Mouse (Mus musculus): ENCODE data around the gene Tnfrsf9.

Tnfrsf9 gene

DNA sequence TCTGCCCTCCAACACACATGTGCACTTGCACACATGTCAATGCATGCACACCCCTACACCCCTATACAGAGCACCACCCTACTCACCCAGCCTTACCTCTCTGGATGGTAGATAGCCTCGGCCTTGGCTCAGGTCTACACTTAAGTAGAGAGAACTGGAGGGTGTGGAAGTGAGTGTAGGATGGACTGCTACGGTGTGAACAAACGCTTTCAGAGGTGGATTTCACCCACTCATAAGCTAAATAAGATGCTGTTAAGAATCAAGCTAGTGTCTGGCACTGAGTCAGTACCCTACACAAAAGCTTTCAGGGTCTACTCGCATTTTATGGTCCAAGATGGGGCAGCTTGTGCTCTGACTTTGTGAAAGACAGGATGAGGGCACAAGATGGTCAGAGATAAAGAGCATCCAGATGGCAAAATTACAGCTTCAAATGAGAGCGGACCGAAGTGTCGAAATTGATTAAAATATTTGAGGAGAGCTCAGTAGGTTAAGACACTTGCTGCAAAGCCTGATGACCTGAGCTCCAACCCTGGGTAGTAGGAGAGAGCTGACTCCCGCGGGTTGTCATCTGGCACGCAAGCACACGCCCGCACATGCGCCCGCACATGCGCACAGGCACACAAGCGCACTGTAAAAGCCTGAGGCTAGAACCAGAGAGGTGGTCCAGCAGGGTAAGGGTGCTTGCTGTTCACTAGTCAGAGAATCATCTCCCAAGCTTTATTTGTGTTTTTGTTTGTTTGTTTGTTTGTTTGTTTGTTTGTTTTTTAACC, 23.1 kb downstream of the Tnfrsf9 start:
- DNase-seq: peak; percentile 17

- no peak for DNase-seq
These were observed 23.7 kb downstream of the Tnfrsf9 start for GRCm38 (mm10) chr4:150938063-150938452.

DNA sequence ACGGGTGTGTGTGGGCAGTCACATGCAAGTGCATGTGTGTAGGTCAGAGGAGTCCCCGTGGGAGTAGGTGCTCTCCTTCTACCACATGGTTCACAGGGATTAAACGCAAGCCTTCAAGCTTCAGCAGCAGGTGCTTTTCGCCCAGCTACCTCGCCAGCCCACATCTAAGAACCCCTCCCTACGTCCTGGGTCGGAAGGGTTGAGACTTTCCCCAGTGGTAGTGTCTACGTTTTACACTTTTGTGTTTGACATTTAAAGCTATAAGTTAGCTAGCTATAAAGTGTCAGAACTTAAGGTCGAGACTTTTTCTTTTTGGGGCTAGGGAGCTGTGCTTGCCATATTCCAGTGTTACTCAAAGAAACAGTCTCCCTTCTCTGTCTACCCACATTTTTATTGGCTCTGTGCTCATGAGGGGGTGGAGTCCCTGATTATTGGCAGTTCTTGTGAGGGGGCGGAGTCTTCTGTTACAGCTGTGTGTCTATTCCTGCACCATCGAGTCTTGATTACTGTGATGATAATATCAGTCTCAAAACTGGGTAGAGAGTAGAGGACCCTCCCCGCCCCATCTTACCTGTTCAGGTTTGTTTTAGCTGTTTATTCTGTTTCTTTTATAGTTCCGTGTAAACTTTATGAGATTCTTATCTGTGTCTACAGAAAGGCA, 25.8 kb downstream of the Tnfrsf9 start:
- DNase-seq: no peak

GRCm38 (mm10) chr4:150944707-150945106, 30.3 kb downstream of the Tnfrsf9 start:
- DNase-seq: no peak

- DNase-seq: no peak
These were observed 36.6 kb downstream of the Tnfrsf9 start for GRCm38 (mm10) chr4:150950972-150951371.

- DNase-seq: peak; percentile 12
These were observed 42.2 kb downstream of the Tnfrsf9 start for GRCm38 (mm10) chr4:150956369-150957105.

DNA sequence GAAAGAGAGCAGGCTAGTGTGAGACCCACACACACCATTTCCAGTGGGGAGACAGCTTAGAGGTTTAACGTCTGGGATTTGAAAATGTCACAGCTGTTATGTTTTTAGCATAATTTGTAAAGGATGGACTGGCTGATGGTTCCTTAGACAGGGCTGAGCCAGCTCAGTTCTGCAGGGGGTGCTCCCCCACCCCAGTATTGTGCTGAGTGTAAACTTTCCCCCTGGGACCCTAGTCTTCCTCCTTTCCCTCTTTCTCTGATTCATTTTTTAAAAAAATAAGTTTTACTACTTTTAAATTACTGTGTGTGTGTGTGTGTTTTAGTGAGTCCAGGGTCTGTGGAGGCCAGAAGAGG, 42.7 kb downstream of the Tnfrsf9 start:
- no peak for DNase-seq

- no peak for DNase-seq
These were observed 44.2 kb downstream of the Tnfrsf9 start for GRCm38 (mm10) chr4:150958536-150958935.

- no peak for DNase-seq
These were observed 47.9 kb downstream of the Tnfrsf9 start for GRCm38 (mm10) chr4:150962231-150962630.

DNA sequence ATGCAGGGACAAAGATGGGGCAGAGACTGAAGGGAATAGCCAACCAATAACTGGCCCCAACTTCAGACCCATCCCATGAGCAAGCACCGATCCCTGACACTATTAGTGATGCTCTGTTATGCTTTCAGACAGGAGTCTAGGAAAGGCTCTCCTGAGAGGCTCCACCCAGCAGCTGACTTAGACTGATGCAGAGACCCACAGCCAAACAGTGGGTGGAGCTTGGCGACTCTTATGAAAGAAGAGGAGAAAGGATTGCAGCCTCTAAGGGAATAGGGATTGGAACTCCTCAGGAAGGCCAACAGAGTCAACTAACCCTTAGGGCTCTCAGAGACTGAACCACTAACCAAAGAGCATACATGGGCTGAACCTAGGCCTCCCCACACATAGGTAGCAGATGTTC, 49.3 kb downstream of the Tnfrsf9 start:
- DNase-seq: no peak

DNA sequence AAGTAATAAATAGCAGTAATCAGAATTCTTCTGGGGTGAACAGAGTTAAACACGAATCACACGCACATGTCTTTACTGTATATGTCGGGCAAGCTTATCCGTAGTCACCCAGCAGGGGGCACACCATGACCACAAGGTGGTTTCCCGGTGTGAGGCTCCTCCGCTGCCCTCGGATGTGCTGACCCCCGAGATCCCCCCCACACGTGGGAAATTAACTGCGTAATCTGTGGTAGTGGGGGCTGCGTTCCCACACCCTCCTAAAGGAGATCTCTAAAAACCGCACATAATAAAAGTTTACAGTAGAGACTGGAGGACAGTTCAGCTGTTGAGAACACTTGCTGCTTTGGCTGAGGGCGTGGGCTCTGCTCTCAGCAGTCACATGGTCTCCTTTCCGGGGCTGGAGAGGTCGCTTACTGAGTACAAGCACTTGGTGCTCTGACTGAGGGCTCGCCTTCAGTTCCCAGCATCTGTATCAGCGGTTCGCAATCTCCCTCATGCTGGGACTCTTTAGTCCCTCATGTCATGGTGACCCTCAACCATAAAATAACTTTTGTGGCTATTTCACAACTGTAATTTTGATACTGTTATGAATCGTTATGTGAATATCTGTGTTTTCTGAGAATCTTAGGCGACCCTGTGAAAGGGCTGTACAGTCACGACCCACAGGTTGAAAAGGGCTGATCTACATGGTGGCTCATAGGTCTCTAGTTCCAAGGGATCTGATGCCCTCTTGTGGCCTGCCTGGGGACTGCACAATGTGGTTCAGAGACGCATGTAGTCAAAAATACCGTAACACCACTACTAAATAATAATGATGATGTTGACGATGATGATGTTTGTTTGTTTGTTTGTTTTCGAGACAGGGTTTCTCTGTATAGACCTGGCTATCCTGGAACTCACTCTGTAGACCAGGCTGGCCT, 50.5 kb downstream of the Tnfrsf9 start:
- peak; percentile 78 for DNase-seq

- no peak for DNase-seq
These were observed 51.2 kb downstream of the Tnfrsf9 start for GRCm38 (mm10) chr4:150965555-150965951.

DNA sequence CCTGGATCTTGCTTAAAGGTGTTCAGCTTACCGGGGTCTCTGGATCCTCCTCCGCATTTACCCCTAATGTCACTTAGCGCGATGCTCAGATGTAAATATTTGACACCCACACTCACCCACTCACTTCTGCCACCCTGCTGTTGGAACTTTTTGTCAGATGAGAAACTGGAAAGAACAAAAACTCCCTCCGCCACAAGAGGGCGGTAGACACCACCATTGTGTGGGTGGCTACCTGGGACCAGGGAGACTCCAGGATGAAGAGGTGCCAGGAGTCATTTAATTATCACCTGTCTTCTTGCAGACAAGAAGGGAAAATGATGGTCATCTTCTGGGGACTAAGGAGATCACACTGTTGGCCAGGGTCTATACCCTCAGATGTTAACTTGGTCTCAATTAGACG, 52.2 kb downstream of the Tnfrsf9 start:
- peak; percentile 73 for DNase-seq

GRCm38 (mm10) chr4:150968956-150969355, 54.6 kb downstream of the Tnfrsf9 start:
- no peak for DNase-seq

DNA sequence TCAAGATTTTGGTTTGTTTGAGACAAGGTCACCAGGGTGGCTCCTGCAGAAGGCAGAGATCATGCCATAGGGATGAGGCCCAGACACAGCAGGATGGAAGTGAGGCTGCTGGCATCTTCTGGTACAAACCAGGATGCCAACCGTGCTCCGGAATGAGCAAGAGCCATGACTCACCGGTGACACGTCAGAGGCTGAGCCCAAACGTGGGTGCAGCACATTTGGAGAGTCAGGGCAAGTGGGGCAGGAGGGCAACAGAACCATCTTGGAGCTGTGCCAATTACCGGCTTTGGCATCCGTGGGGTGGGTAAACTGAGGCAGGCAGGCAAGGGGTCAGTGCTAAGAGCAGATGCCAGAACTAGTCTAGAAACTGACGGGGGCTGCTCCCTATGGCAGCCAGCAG, 58.9 kb downstream of the Tnfrsf9 start:
- DNase-seq: no peak

GRCm38 (mm10) chr4:150975145-150975544, 60.8 kb downstream of the Tnfrsf9 start:
- DNase-seq: no peak

DNA sequence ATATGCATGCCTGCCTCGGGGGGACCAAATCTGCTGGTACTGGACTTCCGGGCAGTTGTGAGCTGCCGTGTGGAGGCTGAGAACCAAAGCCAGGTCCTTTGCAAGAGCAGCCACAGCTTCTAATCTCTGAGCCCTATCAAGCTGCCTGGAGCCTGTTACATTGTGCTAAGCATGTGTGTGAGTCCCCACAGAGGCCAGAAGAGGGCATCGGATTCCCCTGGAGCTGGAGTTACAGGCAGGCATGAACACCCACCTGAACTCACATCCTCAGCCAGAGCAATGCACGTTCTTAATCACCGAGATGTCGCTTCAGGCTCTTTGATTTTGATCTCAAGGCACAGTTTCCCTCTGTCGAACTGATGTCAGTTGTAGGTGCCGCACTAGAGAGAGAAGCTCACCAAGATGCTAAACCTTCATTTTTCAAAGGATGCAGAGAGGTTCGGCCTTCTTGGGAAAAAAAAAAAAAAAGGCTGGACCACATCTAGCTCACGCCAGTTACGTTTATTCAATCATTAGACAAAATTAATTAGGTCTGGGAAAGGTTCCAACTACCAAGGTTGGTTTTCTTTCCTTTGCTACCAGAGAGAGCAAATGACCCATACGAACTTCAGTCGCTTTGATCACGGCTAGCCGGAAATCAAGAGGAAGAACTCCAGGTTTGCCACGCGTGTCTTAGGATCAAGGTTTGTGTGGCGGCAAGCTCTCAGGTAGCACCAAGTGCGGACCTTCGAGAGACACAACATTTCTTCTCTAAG, 64.0 kb downstream of the Tnfrsf9 start:
- DNase-seq: no peak

- no peak for DNase-seq
These were observed 65.1 kb downstream of the Tnfrsf9 start for GRCm38 (mm10) chr4:150979455-150979854.

DNA sequence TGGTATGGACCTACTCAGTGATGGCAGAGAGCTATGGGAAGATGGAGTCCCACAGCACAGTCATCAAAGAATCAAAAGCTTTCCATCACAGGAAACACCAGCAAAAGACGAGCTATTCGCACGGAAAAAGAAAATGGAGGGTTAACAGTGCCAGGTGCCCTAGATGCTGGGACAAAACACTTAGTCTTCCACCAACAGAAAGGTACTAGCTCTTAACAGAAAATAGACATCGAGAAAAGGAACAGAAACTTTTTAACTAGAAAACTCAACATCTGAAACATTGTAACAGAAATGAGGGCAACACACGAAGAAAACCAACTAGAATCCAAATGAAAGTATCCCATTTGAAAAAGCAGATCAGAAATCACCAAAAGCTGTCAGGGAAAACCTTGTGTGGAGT, 65.8 kb downstream of the Tnfrsf9 start:
- no peak for DNase-seq

DNA sequence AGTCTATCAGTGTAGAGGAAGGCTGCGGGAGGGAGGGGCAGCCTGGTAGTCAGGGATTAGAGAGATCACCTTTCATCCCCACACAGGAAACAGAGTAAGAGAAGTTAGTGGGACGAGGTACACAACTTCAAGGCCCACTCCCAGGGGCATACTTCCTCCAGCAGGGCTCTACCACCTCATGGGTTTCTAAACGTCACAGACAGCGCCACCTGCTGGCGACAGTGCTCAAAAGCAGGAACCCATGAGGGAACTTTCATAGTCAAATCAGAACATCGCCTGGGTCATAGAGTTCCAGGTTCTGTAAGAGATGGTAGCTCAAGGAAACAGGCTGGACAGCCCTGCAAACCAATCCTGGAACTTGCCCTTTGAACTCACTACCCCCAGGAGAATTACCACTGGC, 75.8 kb downstream of the Tnfrsf9 start:
- peak; percentile 53 for DNase-seq

Measured in embryo, embryonic 11 days (tissue).